Mouse (Mus musculus) midbrain, embryonic 12.5 days (tissue): ENCODE data around the gene Serpinb6c. TPM values are rescaled to one million over a fixed set of nuclear protein-coding genes. Genes with fewer than 3 reads are reported as not detected.
A peak's percentile ranks its signal among the peaks of the same experiment; 100 is the strongest.
"Not testable (repeated sequence)": the region's sequence is repeated elsewhere in the genome, so short reads cannot be mapped to it uniquely, and the experiment has no call there.

Experiments
- ATAC-seq: fragments of 200-750 bp; cut with Nextera tagmentation; 2 replicates; pipeline ENCODE4 v1.8.0; 2017; ENCODE audit warnings: low read depth, moderate TSS enrichment, moderate library complexity; ENCODE audit not compliant: low FRiP score
- H3K27ac ChIP-seq: fragments of 300-500 bp; sonication (generic); replicated peaks from 2 replicates; pipeline ENCODE4 v1.5.1; 2016; ENCODE audit warnings: mild to moderate bottlenecking
- H3K27me3 ChIP-seq: fragments of 300-500 bp; sonication (generic); 2 replicates; pipeline ENCODE4 v1.6.1; 2016; ENCODE audit warnings: mild to moderate bottlenecking
- H3K36me3 ChIP-seq: fragments of 300-500 bp; sonication (generic); 2 replicates; pipeline ENCODE4 v1.6.1; 2016
- H3K4me1 ChIP-seq: fragments of 300-500 bp; sonication (generic); 2 replicates; pipeline ENCODE4 v1.6.1; 2016
- H3K4me2 ChIP-seq: fragments of 300-500 bp; sonication (generic); replicated peaks from 2 replicates; pipeline ENCODE4 v1.6.1; 2016; ENCODE audit warnings: mild to moderate bottlenecking, moderate library complexity
- H3K4me3 ChIP-seq: fragments of 300-500 bp; sonication (generic); 2 replicates; pipeline ENCODE4 v1.5.1; 2016; ENCODE audit warnings: mild to moderate bottlenecking
- H3K9ac ChIP-seq: fragments of 300-500 bp; sonication (generic); replicated peaks from 2 replicates; pipeline ENCODE4 v1.6.1; 2016; ENCODE audit warnings: mild to moderate bottlenecking, moderate library complexity
- H3K9me3 ChIP-seq: fragments of 300-500 bp; sonication (generic); 2 replicates; pipeline ENCODE4 v1.6.1; 2016; ENCODE audit warnings: mild to moderate bottlenecking
- WGBS: fragments of 180-500 bp; shearing (Covaris S2); methylation state at CpG from one replicate; pipeline ENCODE4 v1.1.7; 2016; 5-methylcytosine and 5-hydroxymethylcytosine counted together
- polyA plus RNA-seq: library from polyadenylated mRNA; unstranded; fragments of >200 nt; fragmentation: Nextera tagmentation; extraction: Ambion mirVana; gene quantifications from 2 replicates; pipeline ENCODE4 v1.2.1, GENCODE M21; 2016

Gene Serpinb6c
- polyA plus RNA-seq = 0.34 TPM in 1 of 2 replicates, not detected in the other

- no peak within 1 kb of the TSS for H3K9ac ChIP-seq
- no peak within 1 kb of the TSS for H3K4me2 ChIP-seq
- no peak within 1 kb of the TSS for H3K4me3 ChIP-seq
- H3K27ac ChIP-seq = no peak within 1 kb of the TSS
- H3K27me3 ChIP-seq = no peaks in the 10 kb centered on the region
- no peak for ATAC-seq
- no peaks in the 10 kb centered on the region for H3K9me3 ChIP-seq
- H3K4me1 ChIP-seq = no peaks in the 10 kb centered on the region
- H3K36me3 ChIP-seq = no peaks in the 10 kb centered on the region
- 80% methylated on average over 18 of the region's 18 CpGs for WGBS
Observed at GRCm38 (mm10) chr13:33905176-33905954, at the start of gene Serpinb6c. Gene Serpinb6c (minus strand): TSS chr13:33905708.

DNA sequence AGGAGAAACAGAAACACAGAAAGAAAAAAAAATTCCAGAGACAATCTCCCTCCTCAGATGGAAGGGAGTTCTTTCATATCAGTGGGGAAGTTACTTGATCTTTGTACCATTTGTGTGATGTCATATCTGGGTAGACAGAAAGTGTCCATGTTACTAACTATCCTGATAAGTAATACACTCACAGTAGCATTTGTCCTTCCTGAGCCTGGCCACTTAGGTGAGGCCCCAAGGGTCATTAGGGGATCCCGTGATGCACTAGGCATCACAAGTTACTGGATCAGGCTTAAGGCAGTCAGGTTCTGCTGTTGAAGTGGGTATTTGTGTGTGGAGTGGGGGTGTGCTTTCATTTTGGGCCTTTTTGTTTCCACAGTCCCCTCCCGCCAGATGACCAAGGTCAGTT is 47.4 kb upstream of the Serpinb6c start:
- no peak overlapping the region for H3K9ac ChIP-seq
- 82% methylated on average over 2 of the region's 2 CpGs for WGBS
- H3K36me3 ChIP-seq = no peaks in the 10 kb centered on the region
- no peak overlapping the region for H3K4me3 ChIP-seq
- H3K27me3 ChIP-seq = no peaks in the 10 kb centered on the region
- H3K4me1 ChIP-seq = no peaks in the 10 kb centered on the region
- H3K9me3 ChIP-seq = no peaks in the 10 kb centered on the region
- H3K27ac ChIP-seq = no peak overlapping the region
- H3K4me2 ChIP-seq = no peak overlapping the region
- ATAC-seq = no peak

DNA sequence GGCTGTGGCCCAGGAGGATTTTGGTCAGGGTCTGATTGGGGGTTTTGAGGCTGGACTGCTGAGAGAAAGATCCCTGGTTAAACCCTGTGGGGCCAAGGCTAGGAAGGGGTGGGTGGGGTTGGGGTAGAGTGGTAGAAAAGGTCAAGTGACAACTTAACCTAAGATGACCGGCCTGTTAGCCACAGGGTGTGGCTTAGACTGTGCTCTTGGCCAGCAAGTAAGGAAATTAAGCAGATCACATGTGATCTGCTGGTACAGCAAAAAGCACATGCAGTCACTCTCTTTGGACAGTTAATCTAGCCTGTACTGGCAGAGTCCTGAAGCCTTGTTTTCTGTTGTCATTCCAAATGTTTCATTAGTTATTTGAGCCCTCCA is 46.6 kb upstream of the Serpinb6c start:
- WGBS = 79% methylated on average over 1 of the region's 1 CpGs
- Histone ChIP-seq H3K27me3 (no peaks in the 10 kb centered on the region), H3K9me3 (no peaks in the 10 kb centered on the region), H3K4me1 (no peaks in the 10 kb centered on the region), H3K9ac (no peak overlapping the region), H3K4me3 (no peak overlapping the region), H3K27ac (no peak overlapping the region), H3K36me3 (no peaks in the 10 kb centered on the region), H3K4me2 (no peak overlapping the region)
- no peak for ATAC-seq

DNA sequence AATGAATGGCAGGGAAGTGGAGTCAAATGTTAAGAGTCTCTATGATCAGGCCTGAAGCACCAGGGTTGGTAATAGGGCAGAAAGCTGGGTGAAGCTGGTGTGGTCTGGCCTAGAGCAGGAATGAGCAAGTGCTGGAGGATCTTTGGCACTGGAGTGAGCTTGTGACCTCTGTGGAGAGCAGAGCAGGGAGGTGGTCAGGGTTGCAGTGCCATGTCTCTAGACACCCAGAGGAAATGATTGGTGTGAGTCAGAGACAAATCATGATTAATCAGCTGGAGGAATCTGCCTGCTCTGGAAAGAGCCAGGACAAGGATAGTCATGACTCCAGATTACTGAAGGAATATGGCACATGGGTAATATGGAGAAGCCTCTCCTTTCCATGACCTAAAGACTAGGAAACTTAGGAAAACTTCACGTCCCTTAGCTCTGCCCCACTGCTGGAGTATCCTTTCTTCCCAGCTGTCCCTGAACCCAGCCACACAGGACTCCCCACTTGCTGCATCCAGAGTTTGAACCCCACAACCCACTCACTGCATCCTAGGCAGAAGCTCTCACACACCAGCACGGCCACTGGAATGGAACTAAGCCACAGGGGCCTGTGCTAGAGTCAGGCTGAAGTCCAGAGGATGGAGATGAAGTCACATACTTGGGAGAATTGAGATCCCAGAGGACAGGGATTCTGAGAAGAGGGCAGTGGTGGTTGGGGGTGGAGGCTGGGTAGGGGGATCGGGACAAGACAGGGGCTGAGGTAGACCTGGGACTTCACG is 46.0 kb upstream of the Serpinb6c start:
- H3K27ac ChIP-seq = no peak overlapping the region
- H3K9ac ChIP-seq = no peak overlapping the region
- no peak overlapping the region for H3K4me3 ChIP-seq
- H3K4me2 ChIP-seq = no peak overlapping the region
- no peak for ATAC-seq
- H3K36me3 ChIP-seq = no peaks in the 10 kb centered on the region
- no peaks in the 10 kb centered on the region for H3K9me3 ChIP-seq
- H3K4me1 ChIP-seq = no peaks in the 10 kb centered on the region
- H3K27me3 ChIP-seq = no peaks in the 10 kb centered on the region
- 77% methylated on average over 4 of the region's 4 CpGs for WGBS

DNA sequence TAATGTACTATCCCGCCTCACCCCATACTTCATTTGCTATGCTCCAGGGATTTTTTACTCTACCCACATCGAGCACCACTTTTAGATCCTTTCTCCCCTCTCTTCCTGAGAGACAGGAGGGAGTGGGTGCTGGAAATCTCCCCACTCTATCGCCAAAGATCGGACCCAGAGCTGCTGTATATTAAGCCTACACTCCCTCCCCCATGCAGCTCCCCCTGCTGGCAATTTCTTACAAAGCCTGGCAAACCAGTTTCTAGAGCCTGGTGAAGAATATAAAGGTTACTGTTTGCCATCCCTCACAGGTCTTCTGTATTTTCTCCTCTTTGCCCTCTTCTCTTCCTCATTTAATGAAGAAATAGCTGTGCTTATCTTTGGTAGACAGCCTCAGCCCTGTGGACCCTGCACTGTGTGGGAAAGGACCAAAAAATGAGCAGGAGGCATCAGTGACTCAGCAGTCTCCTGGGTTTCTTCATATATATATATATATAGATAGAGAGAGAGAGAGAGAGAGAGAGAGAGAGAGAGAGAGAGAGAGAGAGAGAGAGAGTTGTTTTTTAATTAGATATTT is 36.8 kb upstream of the Serpinb6c start:
- no peak for ATAC-seq
- Histone ChIP-seq H3K27ac (no peak overlapping the region), H3K4me1 (no peaks in the 10 kb centered on the region), H3K9ac (no peak overlapping the region), H3K4me3 (no peak overlapping the region), H3K4me2 (no peak overlapping the region), H3K27me3 (no peaks in the 10 kb centered on the region), H3K9me3 (no peaks in the 10 kb centered on the region), H3K36me3 (no peaks in the 10 kb centered on the region)
- WGBS = 55% methylated on average over 4 of the region's 4 CpGs

GRCm38 (mm10) chr13:33941288-33941808 is 35.8 kb upstream of the Serpinb6c start:
- 92% methylated on average over 5 of the region's 5 CpGs for WGBS
- H3K4me1 ChIP-seq = no peaks in the 10 kb centered on the region
- no peaks in the 10 kb centered on the region for H3K9me3 ChIP-seq
- no peak for ATAC-seq
- H3K27me3 ChIP-seq = no peaks in the 10 kb centered on the region
- H3K36me3 ChIP-seq = no peaks in the 10 kb centered on the region
- no peak overlapping the region for H3K9ac ChIP-seq
- H3K4me3 ChIP-seq = no peak overlapping the region
- H3K27ac ChIP-seq = no peak overlapping the region
- H3K4me2 ChIP-seq = no peak overlapping the region

GRCm38 (mm10) chr13:33937587-33937986 is 32.1 kb upstream of the Serpinb6c start:
- H3K4me1 ChIP-seq, ATAC-seq, H3K4me2 ChIP-seq, H3K27me3 ChIP-seq, H3K9ac ChIP-seq, H3K36me3 ChIP-seq, H3K4me3 ChIP-seq, H3K27ac ChIP-seq, H3K9me3 ChIP-seq: not testable (repeated sequence)

DNA sequence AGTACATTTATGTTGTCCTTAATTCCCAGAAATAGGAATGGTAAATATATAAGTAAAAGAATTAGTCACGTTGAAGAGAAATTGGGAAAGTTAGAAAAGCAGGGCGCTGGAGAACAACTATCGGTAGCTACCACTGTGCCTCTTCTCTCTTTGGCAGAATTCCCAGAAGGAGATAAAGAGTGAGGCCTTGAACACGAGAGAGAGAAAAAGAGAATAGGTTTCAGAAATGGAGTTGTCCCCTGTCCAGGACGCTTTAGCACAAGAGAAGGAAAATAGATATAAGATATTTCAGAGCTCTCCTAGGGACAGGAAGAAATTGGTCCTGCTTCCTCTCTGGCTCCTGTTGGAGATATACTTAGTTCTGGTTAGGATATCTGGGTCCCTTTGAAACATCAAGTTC is 31.6 kb upstream of the Serpinb6c start:
- H3K27me3 ChIP-seq = 0 out of 2 replicates have a peak, but pooled peaks cover 4% of the 10 kb centered on the region
- H3K4me2 ChIP-seq = no peak overlapping the region
- no peaks in the 10 kb centered on the region for H3K9me3 ChIP-seq
- no peak overlapping the region for H3K4me3 ChIP-seq
- H3K27ac ChIP-seq = no peak overlapping the region
- ATAC-seq = no peak
- 90% methylated on average over 5 of the region's 5 CpGs for WGBS
- no peak overlapping the region for H3K9ac ChIP-seq
- no peaks in the 10 kb centered on the region for H3K36me3 ChIP-seq
- peaks cover 4% of the 10 kb centered on the region; the same call in 1 of the 2 replicates for H3K4me1 ChIP-seq

- peak overlapping the region; percentile 87 for H3K4me2 ChIP-seq
- H3K27ac ChIP-seq = no peak overlapping the region
- peaks cover 4% of the 10 kb centered on the region; the same call in 1 of the 2 replicates for H3K4me1 ChIP-seq
- peak overlapping the region; percentile 59 for H3K9ac ChIP-seq
- H3K27me3 ChIP-seq = 0 out of 2 replicates have a peak, but pooled peaks cover 4% of the 10 kb centered on the region
- no peaks in the 10 kb centered on the region for H3K9me3 ChIP-seq
- peak; percentile 88 for ATAC-seq
- H3K4me3 ChIP-seq = peak overlapping the region; percentile 52
- under 1% methylated on average over 40 of the region's 44 CpGs for WGBS
- H3K36me3 ChIP-seq = no peaks in the 10 kb centered on the region
Observed at GRCm38 (mm10) chr13:33935465-33936181, 30.1 kb upstream of the Serpinb6c start.

- 80% methylated on average over 6 of the region's 6 CpGs for WGBS
Observed at GRCm38 (mm10) chr13:33934743-33935142, 29.2 kb upstream of the Serpinb6c start.

DNA sequence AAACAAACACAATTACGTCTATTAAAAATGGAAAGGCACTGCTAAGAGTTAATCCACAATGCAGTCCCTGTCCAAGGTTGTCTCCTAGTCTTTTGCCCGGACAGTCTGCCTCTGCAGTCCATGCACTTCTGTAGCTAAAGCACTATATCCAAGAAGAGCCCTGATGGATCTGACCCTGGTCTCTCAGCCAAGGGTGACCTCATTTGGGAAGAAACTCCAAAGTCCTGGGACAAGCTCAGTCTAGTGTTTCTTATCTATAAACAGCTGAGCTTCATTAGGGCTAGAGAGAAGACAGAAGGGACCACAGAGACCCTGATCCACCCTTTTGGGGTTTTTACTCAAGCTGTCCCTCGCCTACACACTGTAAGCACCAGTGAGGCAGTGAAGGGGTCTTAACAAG is 25.4 kb upstream of the Serpinb6c start:
- Histone ChIP-seq H3K27me3 (0 out of 2 replicates have a peak, but pooled peaks cover 4% of the 10 kb centered on the region), H3K4me2 (no peak overlapping the region), H3K36me3 (no peaks in the 10 kb centered on the region), H3K4me1 (peaks cover 4% of the 10 kb centered on the region; the same call in 1 of the 2 replicates), H3K4me3 (no peak overlapping the region), H3K27ac (no peak overlapping the region), H3K9ac (no peak overlapping the region), H3K9me3 (no peaks in the 10 kb centered on the region)
- 84% methylated on average over 3 of the region's 3 CpGs for WGBS
- no peak for ATAC-seq

More at GRCm38 (mm10) chr13:33934743-33935142, 29.2 kb upstream of the Serpinb6c start:
- ATAC-seq = no peak
- Histone ChIP-seq H3K4me3 (no peak overlapping the region), H3K4me1 (peaks cover 4% of the 10 kb centered on the region; the same call in 1 of the 2 replicates), H3K27me3 (0 out of 2 replicates have a peak, but pooled peaks cover 4% of the 10 kb centered on the region), H3K9me3 (no peaks in the 10 kb centered on the region), H3K36me3 (no peaks in the 10 kb centered on the region), H3K27ac (no peak overlapping the region), H3K9ac (no peak overlapping the region), H3K4me2 (no peak overlapping the region)
